Mouse (Mus musculus): ENCODE measurements around the gene Arhgap29. TPM values are rescaled to one million over a fixed set of nuclear protein-coding genes. Genes with fewer than 3 reads are reported as not detected.

Gene Arhgap29
- total RNA-seq, 2 experiments from 2014 or later, result 14.0 to 15.6 TPM

GRCm38 (mm10) chr3:122062586-122062985, 110.2 kb downstream of the Arhgap29 start:
- intact Hi-C loops (cut with DNase I), result no loop called here
- no peak overlapping the region for H3K27ac ChIP-seq

DNA sequence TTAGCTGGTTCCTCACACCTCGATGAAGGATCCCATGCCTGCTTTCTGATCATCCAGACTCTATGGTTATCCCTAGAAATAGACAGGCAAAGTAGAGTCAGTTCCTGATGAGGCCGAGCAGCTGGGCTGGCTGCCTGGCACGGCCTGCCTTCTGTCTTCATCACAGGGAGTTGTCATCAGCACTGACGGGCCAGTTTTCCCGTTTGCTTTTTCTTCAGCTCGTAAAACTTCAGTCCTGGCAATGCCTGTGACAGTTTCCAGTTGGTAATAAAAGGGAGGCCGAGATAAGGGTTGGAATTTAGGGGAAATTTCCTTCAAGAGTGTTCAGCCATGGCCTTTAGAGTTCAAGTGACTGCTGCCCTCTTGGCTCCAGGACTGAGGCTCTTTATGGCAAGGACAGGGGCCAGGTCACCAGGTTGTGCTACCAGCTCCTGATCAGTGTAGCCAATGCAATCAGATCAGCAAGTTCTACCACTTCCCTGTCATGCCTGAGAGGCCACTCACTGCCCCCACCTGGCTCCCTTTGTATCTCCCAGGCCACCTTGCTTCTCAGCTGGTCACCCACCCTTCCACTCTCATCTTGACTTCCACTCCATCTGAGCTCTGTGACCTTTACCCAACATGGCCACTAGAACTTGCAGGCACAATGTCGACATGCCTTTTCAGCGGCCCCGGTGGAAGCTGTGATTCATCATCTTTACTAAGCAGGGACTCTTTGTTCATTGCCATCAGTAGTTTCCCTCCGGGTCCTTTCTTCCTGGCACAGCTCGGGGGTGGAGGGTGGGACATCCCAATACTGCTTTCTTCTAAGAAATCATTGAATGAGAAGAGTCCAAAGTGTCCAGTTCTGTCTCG, 112.4 kb downstream of the Arhgap29 start:
- peak overlapping the region; percentile 52 for H3K27ac ChIP-seq
- intact Hi-C loops (cut with DNase I), result no loop called here
- no peak for TF ChIP-seq CTCF (IDR thresholded peaks at IDR 0.05)
- H3K4me3 ChIP-seq, result no peak overlapping the region
- peak; percentile 49 for DNase-seq

More at GRCm38 (mm10) chr3:122062586-122062985, 110.2 kb downstream of the Arhgap29 start:
- no peak overlapping the region for H3K4me3 ChIP-seq
- TF ChIP-seq CTCF (IDR thresholded peaks at IDR 0.05), result no peak
- DNase-seq, result no peak

Other genes with a start within 250 kb of the Arhgap29 start
- gene F3, start 229.0 kb upstream of the Arhgap29 start, total RNA-seq (2021), result 1 to 10 TPM; 5.7 to 6.1 TPM
- gene Abcd3, start 137.2 kb upstream of the Arhgap29 start, total RNA-seq (2021), result 10 to 100 TPM; 36.9 to 52.0 TPM
- gene Abca4, start 91.9 kb downstream of the Arhgap29 start, total RNA-seq (2021), result under 1 TPM; 0.79 to 0.95 TPM